Mouse (Mus musculus) layer of hippocampus, adult 8-10 months (tissue): ENCODE measurements at regions not wholly inside any gene's neighbourhood (a gene's known extent, or its start where the extent isn't known, plus 50 kb on each side); places are given as distances from the start of the nearest gene placed in this dataset.
"Not testable (repeated sequence)": the region's sequence is repeated elsewhere in the genome, so short reads cannot be mapped to it uniquely, and the experiment has no call there.

Source experiments
- DNase-seq, 2 experiments: peaks; one replicate each; pipeline ENCODE4 v3.0.0; 2022; ENCODE audit warnings: low spot score in 2 of 2

- no peak for DNase-seq
Measured at GRCm38 (mm10) chr8:52444366-52444765, 1067.2 kb upstream of the Aga start.

- DNase-seq: not testable (repeated sequence)
Measured at GRCm38 (mm10) chr8:52451761-52452160, 1059.8 kb upstream of the Aga start.

DNA sequence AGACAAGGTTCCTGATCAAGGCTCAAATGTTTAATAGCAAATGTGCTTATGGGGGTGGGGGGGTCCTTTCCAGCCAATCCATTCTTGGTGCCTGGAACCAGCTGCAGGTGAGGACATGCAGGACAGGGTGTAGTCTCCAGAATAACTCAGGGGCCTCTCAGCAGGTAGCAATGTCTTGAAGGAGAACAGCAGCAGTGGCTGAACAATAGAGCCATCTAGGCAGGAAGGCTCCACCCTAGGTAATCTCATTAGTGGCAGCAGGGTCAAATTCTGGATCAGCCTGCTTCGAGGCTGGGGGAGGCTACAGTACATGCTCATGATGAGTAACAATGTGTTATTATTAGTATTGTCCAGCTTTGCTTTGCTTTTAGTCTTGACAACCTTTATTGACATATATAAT, 1055.9 kb upstream of the Aga start:
- no peak for DNase-seq

- no peak for DNase-seq
Measured at GRCm38 (mm10) chr8:52456271-52456670, 1055.3 kb upstream of the Aga start.

GRCm38 (mm10) chr8:52502396-52502795, 1009.1 kb upstream of the Aga start:
- no peak for DNase-seq

DNA sequence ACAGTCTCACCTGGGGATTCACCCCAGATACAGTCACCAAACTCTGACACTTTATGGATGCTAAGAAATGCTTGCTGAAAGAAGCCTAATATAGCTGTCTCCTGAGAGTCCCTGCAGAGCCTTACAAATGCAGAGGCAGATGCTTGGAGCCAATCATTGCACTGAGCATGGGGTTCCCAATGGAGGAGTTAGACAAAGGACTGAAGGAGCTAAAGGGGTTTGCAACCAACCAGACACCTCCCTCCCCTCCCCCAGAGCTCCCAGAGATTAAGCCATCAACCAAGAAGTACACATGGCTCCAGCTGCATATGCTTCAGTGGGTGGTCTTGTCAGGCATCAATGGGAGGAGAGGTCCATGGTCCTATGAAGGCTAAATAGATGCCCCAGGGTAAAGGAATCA, 999.7 kb upstream of the Aga start:
- no peak for DNase-seq

DNA sequence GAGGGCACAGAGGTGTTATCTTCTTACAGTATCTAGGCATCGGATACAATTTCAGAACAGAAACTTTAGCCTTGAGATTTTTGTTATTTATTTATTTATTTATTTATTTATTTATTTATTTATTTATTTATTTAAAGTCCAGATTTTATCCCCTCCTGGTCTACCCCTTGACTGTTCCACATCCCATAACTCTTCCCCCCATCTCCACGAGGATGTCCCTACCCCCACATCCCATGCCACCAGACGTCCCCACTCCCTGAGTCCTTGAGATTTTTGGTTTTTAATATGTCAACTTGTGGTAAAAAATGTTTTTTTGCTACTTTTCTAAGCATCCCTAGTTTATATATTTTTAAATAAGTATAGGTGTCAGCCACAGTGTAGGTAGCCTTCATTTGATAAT, 968.2 kb upstream of the Aga start:
- DNase-seq: no peak

GRCm38 (mm10) chr8:52571166-52571832, 940.2 kb upstream of the Aga start:
- peak; percentile 63 to 88 for DNase-seq
